Mouse (Mus musculus) small intestine, adult 2 months (tissue): Measurements from ENCODE around the gene Ints6. TPM values are rescaled to one million over a fixed set of nuclear protein-coding genes. Genes with fewer than 3 reads are reported as not detected.

Experiments
- H3K27ac ChIP-seq: fragments of 200-500 bp; 2 replicates; pipeline ENCODE4 v1.5.1; 2012; ENCODE audit warnings: low read depth, low read length, control low read depth, inconsistent platforms; ENCODE audit not compliant: insufficient read depth
- H3K27me3 ChIP-seq: fragments of 200-500 bp; 2 replicates; pipeline ENCODE4 v1.6.1; 2012; ENCODE audit warnings: mild to moderate bottlenecking, moderate library complexity, low read length, inconsistent platforms; ENCODE audit not compliant: control insufficient read depth, insufficient read depth
- H3K36me3 ChIP-seq: fragments of 200-500 bp; 2 replicates; pipeline ENCODE4 v1.6.1; 2012; ENCODE audit warnings: mild to moderate bottlenecking, low read length, control low read depth, inconsistent platforms; ENCODE audit not compliant: control insufficient read depth, insufficient read depth
- H3K4me1 ChIP-seq: fragments of 200-500 bp; 2 replicates; pipeline ENCODE4 v1.6.1; 2012; ENCODE audit warnings: low read length, inconsistent platforms, mixed read lengths; ENCODE audit not compliant: control insufficient read depth, insufficient read depth, insufficient read length
- H3K4me3 ChIP-seq: fragments of 200-500 bp; 2 replicates; pipeline ENCODE4 v1.5.1; 2012; ENCODE audit warnings: low read depth, mild to moderate bottlenecking, control low read depth, inconsistent platforms, low read length, moderate library complexity
- CTCF ChIP-seq: fragments of 200-500 bp; IDR thresholded peaks from 2 replicates; pipeline ENCODE4 v1.5.1; 2012; ENCODE audit warnings: low read depth, mild to moderate bottlenecking, control low read depth, inconsistent platforms, low read length, moderate library complexity, mixed read lengths; ENCODE audit not compliant: insufficient replicate concordance, insufficient read length; ENCODE audit errors: extremely low read depth
- POLR2A ChIP-seq: fragments of 200-500 bp; IDR thresholded peaks from 2 replicates; pipeline ENCODE4 v1.6.1; 2012; ENCODE audit warnings: low read depth, mild to moderate bottlenecking, control low read depth, inconsistent platforms, low read length, moderate library complexity
- WGBS: fragments of 180-500 bp; shearing (Covaris S2); methylation state at CpG from one replicate; pipeline ENCODE4 v1.1.7; 2018; 5-methylcytosine and 5-hydroxymethylcytosine counted together
- polyA plus RNA-seq: library from polyadenylated mRNA; depleted of rRNA; stranded (reverse); fragments of >200 nt; gene quantifications from 2 replicates; pipeline ENCODE4 v1.2.3, GENCODE M21; 2012; rRNA removed

The Ints6 gene
- polyA plus RNA-seq: 2.7 and 5.9 TPM in 2 replicates

- H3K36me3 ChIP-seq: peaks cover 3% of the 10 kb centered on the region; the same call in 1 of the 2 replicates
- under 1% methylated on average over 70 of the region's 72 CpGs for WGBS
- H3K4me1 ChIP-seq: no peaks in the 10 kb centered on the region; the same call in 1 of the 2 replicates
- peak within 1 kb of the TSS; percentile 77 for H3K4me3 ChIP-seq
- H3K27me3 ChIP-seq: no peaks in the 10 kb centered on the region
- no peak for TF ChIP-seq CTCF
- peak; percentile 100 for TF ChIP-seq POLR2A
- peak within 1 kb of the TSS; percentile 95 for H3K27ac ChIP-seq
These were observed at the start of gene Ints6 for GRCm38 (mm10) chr14:62761036-62761881. Ints6 (minus strand) TSS chr14:62761169.

- TF ChIP-seq POLR2A (no peak), CTCF (no peak)
- no peak overlapping the region for H3K4me3 ChIP-seq
- peaks cover 2% of the 10 kb centered on the region; the same call in 1 of the 2 replicates for H3K4me1 ChIP-seq
- no peak overlapping the region for H3K27ac ChIP-seq
- 59% methylated on average over 7 of the region's 7 CpGs for WGBS
- no peaks in the 10 kb centered on the region for H3K36me3 ChIP-seq
- H3K27me3 ChIP-seq: no peaks in the 10 kb centered on the region
These were observed 47.9 kb upstream of the Ints6 start for GRCm38 (mm10) chr14:62808661-62809523.

- Histone ChIP-seq H3K27me3 (no peaks in the 10 kb centered on the region), H3K27ac (no peak overlapping the region), H3K4me3 (no peak overlapping the region), H3K4me1 (no peaks in the 10 kb centered on the region), H3K36me3 (no peaks in the 10 kb centered on the region)
- WGBS: 55% methylated on average over 3 of the region's 3 CpGs
- TF ChIP-seq POLR2A (no peak), CTCF (no peak)
These were observed 46.0 kb upstream of the Ints6 start for GRCm38 (mm10) chr14:62806921-62807320.

DNA sequence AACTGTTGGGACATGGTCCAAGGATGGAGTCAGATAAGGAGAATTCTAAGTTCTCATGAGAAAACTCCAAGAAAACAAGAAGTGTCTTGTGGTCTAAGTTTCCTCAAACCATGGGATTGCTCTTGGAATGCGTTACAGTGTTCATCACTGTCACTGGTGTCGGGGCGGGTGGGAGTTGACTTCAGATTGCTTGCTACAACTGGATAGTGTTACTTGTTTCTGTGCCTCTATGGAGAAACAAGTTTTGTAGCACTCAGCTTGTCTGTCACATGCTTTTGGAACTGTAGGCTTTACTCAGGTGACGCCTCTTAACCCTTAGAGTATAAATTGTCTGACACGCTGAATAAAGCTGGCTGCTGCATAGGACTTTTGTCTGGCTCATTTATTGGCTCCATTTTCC, 42.2 kb upstream of the Ints6 start:
- H3K36me3 ChIP-seq: no peaks in the 10 kb centered on the region
- TF ChIP-seq CTCF (no peak), POLR2A (no peak)
- H3K27ac ChIP-seq: no peak overlapping the region
- H3K4me1 ChIP-seq: 0 out of 2 replicates have a peak, but pooled peaks cover 2% of the 10 kb centered on the region
- H3K27me3 ChIP-seq: no peaks in the 10 kb centered on the region
- no peak overlapping the region for H3K4me3 ChIP-seq
- WGBS: 93% methylated on average over 5 of the region's 5 CpGs

DNA sequence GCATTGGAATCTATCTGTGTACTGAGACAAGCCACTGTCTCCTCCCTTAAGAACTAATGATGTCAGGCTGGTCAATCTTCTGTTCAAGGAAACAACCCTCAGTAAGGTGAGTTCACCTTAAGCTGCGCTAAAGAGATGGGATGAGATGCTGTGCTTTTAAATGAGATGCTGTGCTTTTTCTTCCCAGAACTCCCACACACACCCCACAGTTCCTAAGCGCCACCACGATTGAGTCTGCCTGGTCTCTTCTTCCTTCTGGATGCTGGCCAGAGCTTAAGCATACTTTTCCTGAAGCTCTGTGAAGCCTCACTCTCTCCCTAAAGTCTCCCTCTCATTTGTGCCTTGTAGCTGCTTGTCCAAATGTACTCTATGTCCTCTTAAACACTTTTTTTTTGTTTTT, 39.8 kb upstream of the Ints6 start:
- H3K27me3 ChIP-seq: no peaks in the 10 kb centered on the region
- H3K4me1 ChIP-seq: 0 out of 2 replicates have a peak, but pooled peaks cover 2% of the 10 kb centered on the region
- H3K4me3 ChIP-seq: no peak overlapping the region
- H3K36me3 ChIP-seq: no peaks in the 10 kb centered on the region
- TF ChIP-seq CTCF (no peak), POLR2A (no peak)
- WGBS: 56% methylated on average over 3 of the region's 3 CpGs
- H3K27ac ChIP-seq: no peak overlapping the region

DNA sequence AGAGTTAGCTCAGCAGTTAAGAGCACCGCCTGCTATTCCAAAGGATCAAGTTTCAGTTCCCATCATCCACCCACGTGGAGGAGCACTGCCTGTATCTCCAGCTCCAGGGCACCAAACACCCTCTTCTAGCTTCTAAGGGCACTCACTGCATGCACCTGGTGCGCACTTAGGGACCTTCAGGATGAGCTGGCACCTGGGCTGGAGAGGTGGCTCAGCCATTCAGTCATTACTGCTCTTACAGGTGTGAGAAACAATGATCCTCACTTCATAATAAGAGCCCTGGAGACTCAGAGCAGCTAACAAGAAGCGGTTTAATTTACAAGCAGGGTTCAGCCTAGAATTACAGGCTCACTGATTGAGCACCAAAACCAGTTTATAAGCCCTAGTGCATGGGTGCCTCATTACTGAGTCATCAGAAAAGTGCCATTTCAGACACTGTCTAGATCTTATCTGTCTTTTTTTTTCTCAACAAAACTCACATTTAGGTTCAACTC, 37.7 kb upstream of the Ints6 start:
- no peak overlapping the region for H3K4me3 ChIP-seq
- no peak overlapping the region for H3K27ac ChIP-seq
- H3K36me3 ChIP-seq: no peaks in the 10 kb centered on the region
- TF ChIP-seq CTCF: no peak
- TF ChIP-seq POLR2A: no peak
- 0 out of 2 replicates have a peak, but pooled peaks cover 2% of the 10 kb centered on the region for H3K4me1 ChIP-seq
- 7% methylated on average over 4 of the region's 4 CpGs for WGBS
- no peaks in the 10 kb centered on the region for H3K27me3 ChIP-seq
